Mouse (Mus musculus) neural tube, embryonic 11.5 days (tissue): Measurements from ENCODE around the gene Ube2f. TPM values are rescaled to one million over a fixed set of nuclear protein-coding genes. Genes with fewer than 3 reads are reported as not detected.

ENCODE experiments used
- polyA plus RNA-seq: library from polyadenylated mRNA; unstranded; fragments of >200 nt; fragmentation: Nextera tagmentation; extraction: Ambion mirVana; gene quantifications from 2 replicates; pipeline ENCODE4 v1.2.1, GENCODE M21; 2014

Ube2f gene
- polyA plus RNA-seq, 1 experiment from 2014 or later: 86.8 TPM

Other genes starting within 250 kb of the Ube2f start
- gene Rbm44, start 105.2 kb upstream of the Ube2f start, polyA plus RNA-seq: 0.43 and 1.3 TPM in 2 replicates
- 0.57 and 1.2 TPM in 2 replicates for gene Ramp1, start 70.5 kb upstream of the Ube2f start, polyA plus RNA-seq
- gene Scly, start 48.0 kb downstream of the Ube2f start, polyA plus RNA-seq: 14.2 and 14.3 TPM in 2 replicates
- 0.09 TPM in 1 of 2 replicates, not detected in the other for gene Espnl, start 71.8 kb downstream of the Ube2f start, polyA plus RNA-seq
- gene Klhl30, start 100.7 kb downstream of the Ube2f start, polyA plus RNA-seq: 0.39 and 0.97 TPM in 2 replicates
- gene Erfe, start 116.1 kb downstream of the Ube2f start, polyA plus RNA-seq: 0.30 and 0.53 TPM in 2 replicates
- 165 and 178 TPM in 2 replicates for gene Ilkap, start 148.5 kb downstream of the Ube2f start, polyA plus RNA-seq
- 282 and 316 TPM in 2 replicates for gene Hes6, start 163.7 kb downstream of the Ube2f start, polyA plus RNA-seq
- 3.2 and 4.1 TPM in 2 replicates for gene Per2, start 209.0 kb downstream of the Ube2f start, polyA plus RNA-seq
- gene Traf3ip1, start 244.3 kb downstream of the Ube2f start, polyA plus RNA-seq: 7.9 and 8.1 TPM in 2 replicates